Mouse (Mus musculus) kidney, adult 18-20 months (tissue): ENCODE results near the gene Arhgap21.

ENCODE experiments used
- DNase-seq: peaks from one replicate; pipeline ENCODE4 v3.0.0; 2021

The Arhgap21 gene

DNA sequence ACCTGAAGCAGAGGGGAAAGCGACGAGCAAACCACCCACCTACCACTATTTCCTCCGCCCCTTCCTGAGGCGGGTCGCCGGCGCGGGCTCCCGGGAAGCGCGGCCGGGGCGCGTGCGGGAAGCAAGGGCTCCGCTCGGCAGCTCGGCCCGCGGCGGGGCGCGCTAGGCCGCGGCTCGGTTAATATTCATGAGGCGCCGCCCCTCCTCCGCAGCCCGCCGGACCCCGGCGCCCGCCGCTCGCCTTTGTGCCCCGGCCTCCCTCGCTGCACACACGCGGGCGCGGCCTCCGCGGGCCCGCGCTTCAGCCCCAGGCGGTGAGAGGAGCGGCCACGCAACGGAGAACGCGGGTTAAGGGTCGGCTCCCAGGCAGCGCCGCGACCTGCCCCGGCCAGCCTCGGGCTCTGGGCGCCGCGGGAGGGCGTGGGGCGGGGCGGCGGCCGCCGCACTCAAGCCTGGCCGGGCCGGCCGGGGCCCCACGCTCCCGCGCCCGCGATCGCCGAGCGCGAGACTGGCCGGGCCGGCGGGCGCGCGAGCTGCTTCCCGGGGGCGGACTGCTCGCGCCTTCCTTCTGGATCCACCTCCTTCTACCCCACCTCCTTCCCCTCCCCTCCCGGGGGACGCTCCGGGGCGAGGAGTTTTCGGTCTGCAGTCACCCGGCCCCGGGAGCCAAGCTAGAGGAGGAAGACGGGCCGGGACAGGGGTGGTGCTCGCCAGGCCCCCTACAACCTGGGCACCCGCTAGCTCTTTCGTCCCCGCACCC is at the start of gene Arhgap21:
Gene Arhgap21 (minus strand): TSS at position 441 of the 760 bp plus-strand sequence.
- peak; percentile 83 for DNase-seq

- no peak for DNase-seq
These were observed 47.9 kb upstream of the Arhgap21 start for GRCm38 (mm10) chr2:21016589-21016988.

DNA sequence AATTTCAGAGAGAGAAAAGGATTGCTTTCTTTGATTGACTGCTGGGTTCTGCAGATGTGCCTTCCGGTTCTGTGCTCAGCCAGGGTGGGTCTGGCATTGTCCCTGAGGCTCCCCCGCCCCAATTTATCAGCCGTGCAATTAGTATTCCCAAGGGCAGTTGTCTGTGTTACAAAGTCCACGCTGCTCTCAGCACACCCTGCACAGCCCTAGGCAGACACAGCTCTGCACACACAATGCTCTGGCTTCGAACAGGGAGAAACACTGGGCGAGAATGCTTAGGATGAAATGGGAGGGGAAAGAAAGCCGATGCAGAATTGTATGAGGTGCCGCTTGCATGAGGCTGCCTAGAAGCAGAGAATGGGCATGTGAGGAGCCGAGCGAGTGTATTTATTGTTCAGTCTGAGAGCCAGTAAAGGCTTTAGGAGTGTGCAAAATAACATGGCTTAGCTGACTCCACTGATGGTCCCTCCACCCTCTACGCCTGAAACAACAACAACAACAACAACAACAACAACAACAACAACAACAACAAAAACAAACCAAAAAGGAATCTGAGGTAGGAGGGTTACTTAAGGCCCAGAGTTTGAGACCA is 42.2 kb upstream of the Arhgap21 start:
- no peak for DNase-seq

DNA sequence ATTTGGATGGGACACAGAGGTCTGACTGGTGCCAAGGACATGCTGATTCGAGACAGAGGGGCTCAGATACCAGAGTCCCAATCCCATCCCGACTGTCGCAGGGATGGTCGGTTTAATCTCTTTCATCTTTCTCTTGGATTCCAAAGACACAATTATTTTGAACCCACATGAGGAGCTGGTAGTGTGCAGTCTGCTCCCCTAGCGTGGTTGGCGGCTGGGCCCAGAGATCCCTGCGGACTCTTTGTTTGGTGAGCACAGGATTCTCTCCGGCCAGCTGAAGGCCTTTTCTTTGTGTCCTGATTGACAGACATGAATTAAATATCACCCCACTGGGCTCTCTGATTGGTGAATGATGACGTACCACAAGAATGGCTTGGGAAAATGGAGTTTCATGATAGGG is 41.5 kb upstream of the Arhgap21 start:
- DNase-seq, result no peak

DNA sequence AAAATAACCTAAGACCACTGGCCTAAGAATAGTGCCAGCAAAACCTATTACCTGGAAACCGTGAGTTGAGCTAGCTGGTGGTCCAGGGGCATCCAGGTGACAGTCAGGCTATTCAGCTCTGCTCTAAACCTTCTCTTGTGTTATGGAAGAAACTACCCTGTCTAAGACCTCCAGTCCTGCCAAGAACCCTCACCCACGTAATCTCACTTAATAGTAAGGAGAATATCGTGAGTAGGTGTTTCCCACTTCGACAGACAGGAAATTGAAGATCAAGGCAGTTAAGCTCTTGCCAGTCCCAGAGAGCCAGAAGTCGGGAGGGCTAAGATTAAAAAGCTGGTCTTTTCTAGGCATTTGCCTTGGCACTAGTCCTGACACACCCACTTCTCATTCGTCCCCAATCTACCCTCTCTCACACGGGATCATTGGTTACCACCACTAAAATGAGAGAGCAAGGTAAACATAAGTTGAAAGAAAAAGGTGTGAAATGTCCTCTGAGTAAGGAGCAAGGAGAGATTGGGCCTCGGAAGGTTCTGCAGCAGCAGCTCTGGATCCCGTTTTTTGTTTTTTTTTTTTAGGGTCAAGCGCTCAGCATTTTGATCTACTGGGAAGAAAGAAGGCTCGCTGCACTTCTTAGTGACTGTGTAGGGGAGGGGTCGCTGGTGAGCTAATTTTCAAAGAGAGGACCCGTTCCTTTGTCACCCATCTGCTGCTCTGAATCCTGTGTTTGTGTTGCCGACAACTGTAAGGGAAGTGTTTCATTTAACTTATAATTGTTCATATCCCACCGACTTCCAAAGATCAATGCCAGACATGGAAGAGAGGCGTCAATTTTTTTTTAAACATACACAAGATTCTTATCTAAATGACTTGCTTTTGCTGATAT is 40.8 kb upstream of the Arhgap21 start:
- DNase-seq, result no peak

DNA sequence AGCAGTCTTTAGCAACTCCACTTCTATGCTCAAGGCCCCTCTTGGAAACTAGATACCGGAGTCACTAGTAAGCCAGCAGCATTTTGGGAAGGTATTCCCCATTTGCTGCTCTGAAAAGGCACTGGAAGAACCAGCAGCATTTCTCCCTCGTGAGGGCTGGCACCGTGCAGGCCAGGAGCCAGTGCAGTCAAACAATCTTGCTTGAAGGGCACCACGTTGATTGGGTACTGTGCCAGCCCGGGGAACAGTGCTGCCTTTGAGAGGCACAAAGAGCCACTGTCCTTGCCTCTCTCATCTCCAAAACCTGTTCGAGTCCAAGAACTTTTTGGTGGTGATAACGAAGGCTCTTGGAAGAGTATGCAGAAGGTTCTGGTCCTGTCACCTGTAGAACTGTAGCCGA is 33.9 kb upstream of the Arhgap21 start:
- no peak for DNase-seq

DNA sequence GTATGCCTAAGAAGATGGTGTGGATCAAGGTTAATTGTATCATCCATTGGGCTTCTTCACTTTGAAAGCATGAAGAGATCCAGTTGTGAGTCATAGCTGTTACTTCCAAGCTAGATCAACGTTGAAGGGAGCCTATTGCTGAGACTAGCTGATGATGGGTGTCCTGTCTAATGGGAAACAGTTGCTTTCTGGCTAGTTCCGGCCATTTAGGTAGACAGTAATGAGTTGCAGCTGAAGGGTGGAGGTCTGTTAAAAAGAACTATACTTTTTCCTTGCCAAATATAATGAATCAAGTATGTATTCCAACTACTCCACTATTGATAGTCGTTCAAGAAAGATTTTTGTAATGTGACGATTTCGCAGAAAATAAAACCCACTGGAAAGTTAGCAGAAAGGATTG is 32.5 kb upstream of the Arhgap21 start:
- no peak for DNase-seq

- no peak for DNase-seq
These were observed 26.9 kb upstream of the Arhgap21 start for GRCm38 (mm10) chr2:20995547-20995946.

GRCm38 (mm10) chr2:20991508-20991907 is 22.8 kb upstream of the Arhgap21 start:
- DNase-seq, result no peak

GRCm38 (mm10) chr2:20990907-20991306 is 22.2 kb upstream of the Arhgap21 start:
- no peak for DNase-seq

DNA sequence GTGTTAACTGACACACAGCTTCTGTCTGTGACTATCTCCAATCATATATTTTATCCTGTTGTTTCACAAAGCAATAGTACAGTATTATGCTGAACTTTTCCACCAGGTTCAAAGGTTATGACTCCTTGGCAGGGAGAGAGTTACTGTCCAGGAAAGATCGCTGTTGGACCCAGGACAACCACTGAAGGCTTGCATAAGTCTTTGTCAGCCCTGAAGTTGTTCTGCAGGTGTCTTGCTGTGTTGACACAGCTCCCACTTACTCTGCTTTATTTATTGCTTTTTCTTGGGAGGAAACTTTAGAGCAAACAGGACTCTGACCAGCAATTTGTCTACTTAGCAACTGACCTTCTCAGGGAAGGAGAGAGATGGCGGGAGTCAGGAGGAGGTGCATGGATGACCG is 21.4 kb upstream of the Arhgap21 start:
- peak; percentile 16 for DNase-seq

- DNase-seq, result no peak
These were observed 19.1 kb upstream of the Arhgap21 start for GRCm38 (mm10) chr2:20987822-20988221.

GRCm38 (mm10) chr2:20978726-20979125 is 10.0 kb upstream of the Arhgap21 start:
- no peak for DNase-seq

GRCm38 (mm10) chr2:20977051-20977450 is 8.4 kb upstream of the Arhgap21 start:
- no peak for DNase-seq

- DNase-seq, result no peak
These were observed 4.8 kb upstream of the Arhgap21 start for GRCm38 (mm10) chr2:20973513-20973912.

GRCm38 (mm10) chr2:20972180-20972579 is 3.5 kb upstream of the Arhgap21 start:
- DNase-seq, result no peak

GRCm38 (mm10) chr2:20971628-20972027 is 2.9 kb upstream of the Arhgap21 start:
- no peak for DNase-seq

- DNase-seq, result peak; percentile 93
These were observed 820 bp upstream of the Arhgap21 start for GRCm38 (mm10) chr2:20969201-20970200.

- peak; percentile 65 for DNase-seq
These were observed 882 bp downstream of the Arhgap21 start for GRCm38 (mm10) chr2:20967646-20968351.

DNA sequence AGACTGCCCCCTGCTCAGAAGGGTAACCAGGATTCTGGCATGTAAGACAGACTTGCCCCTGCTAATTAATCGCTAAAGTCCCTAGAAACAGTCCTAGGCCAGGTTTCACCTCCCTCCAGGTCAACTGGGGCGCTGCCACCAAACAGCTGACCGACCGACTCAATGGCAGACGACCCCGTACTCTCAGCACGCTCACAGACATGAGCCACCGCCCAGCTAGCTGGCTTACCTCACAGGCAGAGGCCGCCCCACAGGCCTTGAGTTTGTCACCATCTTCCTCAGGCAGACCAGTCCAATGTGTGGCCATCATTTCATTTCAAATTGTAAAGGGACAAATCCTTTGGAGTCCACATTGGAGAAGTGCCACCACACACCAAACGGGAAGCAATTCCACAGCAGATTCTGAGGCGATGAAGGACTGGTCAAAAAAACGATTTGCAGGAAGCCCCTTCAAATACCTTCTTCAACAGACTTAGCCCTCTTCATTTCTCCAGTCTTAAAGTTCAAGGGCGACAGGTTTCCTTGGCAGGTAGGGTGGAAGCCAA is 1.5 kb downstream of the Arhgap21 start:
- DNase-seq, result no peak
